Comparison of ENCODE assay signal across 9 mouse cellular contexts in the genomic region with DNA sequence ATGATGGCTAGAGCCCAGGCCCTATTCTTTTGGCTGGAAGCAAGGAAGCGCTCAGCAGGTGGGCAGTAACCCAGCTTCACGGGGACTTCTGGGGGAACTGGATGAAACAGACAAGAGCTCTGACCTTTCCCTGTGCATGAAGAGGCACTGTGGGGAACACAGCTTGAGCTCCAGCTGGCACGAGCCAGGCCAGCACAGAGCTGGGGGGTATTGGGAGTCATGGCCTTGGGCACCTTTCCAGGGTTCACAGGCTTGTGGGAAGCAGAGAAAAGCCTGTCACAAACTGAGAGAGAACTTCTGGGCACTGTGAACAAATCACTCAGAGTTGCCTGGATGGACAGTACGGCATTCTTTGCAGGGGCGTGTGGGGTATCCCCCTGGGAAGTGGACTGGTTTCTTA.
DNase-seq lines count a peak whose midpoint lies in the region; ATAC-seq lines count a peak whose summit lies in the region.
"Had no signal": no experiment of that assay in that cellular context is flagged by ENCODE, and none has a peak within 500 bp of the region (broad histone marks: within the 10 kb centered on the region; RNA-seq: fewer than 3 reads in every experiment).

No protein-coding gene starts in this region.

- no peaks in the 10 kb centered on the region for H3K9me3 ChIP-seq in forebrain, embryonic 16.5 days (ENCODE audit: control insufficient read depth, low read length)

- DNase-seq in layer of hippocampus, adult 11-12 months (ENCODE audit: low spot score): peak; percentile 17
- no peak for DNase-seq in layer of hippocampus, adult 8-10 months (ENCODE audit: low spot score in 2 of 2)
- DNase-seq in Muller cell, postnatal 12 days (ENCODE audit: inconsistent ontology term): peak; percentile 78
- peak; percentile 77 for DNase-seq in adipocyte (ENCODE audit: low spot score)
- peak; percentile 39 for DNase-seq in gastrocnemius, adult 18-20 months (ENCODE audit: low spot score)
- DNase-seq in embryo, embryonic 10.5 days (ENCODE audit: low spot score): no peak
- DNase-seq: retina, postnatal 1 day had no signal

- no peak overlapping the region for H3K9ac ChIP-seq in forebrain, embryonic 16.5 days (replicated peaks; ENCODE audit: low read depth, low read length)

- H3K4me2 ChIP-seq in forebrain, embryonic 16.5 days (ENCODE audit: low read length): no peak overlapping the region

- H3K36me3 ChIP-seq in forebrain, embryonic 16.5 days (ENCODE audit: control insufficient read depth, insufficient read depth): no peaks in the 10 kb centered on the region

- no peaks in the 10 kb centered on the region for H3K4me1 ChIP-seq in forebrain, embryonic 16.5 days (replicated peaks; ENCODE audit: control insufficient read depth, insufficient read depth, low read length)

- WGBS in forebrain, embryonic 16.5 days: 68% methylated on average over 5 of the region's 5 CpGs

- no peaks in the 10 kb centered on the region for H3K27me3 ChIP-seq in forebrain, embryonic 16.5 days (replicated peaks; ENCODE audit: control insufficient read depth, insufficient read depth, low read length)

- no peak overlapping the region for H3K4me3 ChIP-seq in forebrain, embryonic 16.5 days (replicated peaks; ENCODE audit: low read length)

- H3K27ac ChIP-seq in forebrain, embryonic 16.5 days (ENCODE audit: low read length): no peak overlapping the region

- no peak for ATAC-seq in forebrain, embryonic 16.5 days
- ATAC-seq: intestine, embryonic 16.5 days had no signal

Comparison
In these comparisons a context has a peak if more than half of its experiments do, and no peak if none do; other contexts are left out.
1. DNase-seq: peak in layer of hippocampus, adult 11-12 months (single experiment), Muller cell, postnatal 12 days (single experiment), adipocyte (single experiment) and gastrocnemius, adult 18-20 months (single experiment); none in layer of hippocampus, adult 8-10 months (0 of 2) and embryo, embryonic 10.5 days (single experiment).